Mouse (Mus musculus) urinary bladder, postnatal 36 days (tissue): ENCODE measurements around the gene Ccl2.

Experiments used
- DNase-seq, 2 experiments: peaks; one replicate each; pipeline ENCODE4 v3.0.0; 2022; ENCODE audit warnings: low spot score in 2 of 2, mixed read lengths in 1 of 2

Gene Ccl2

DNA sequence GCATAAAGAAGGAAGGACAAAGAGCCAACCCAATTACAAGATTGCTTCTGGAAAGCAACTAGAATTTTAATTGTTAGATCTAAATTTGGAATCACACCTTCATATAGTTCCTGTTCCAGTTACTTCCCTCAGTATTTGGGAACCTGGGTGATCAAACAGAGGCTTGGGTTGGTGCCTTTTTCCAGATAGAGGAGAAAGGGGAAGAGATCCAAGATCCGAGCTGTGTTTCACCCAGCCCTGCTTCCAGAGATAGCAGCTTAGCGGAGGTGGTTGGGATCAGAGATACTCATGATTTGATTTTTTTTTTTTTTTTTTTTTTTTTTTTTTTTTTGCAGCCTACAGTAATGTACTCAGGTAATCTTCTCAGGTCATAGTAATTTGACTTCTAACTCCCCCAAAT is 486 bp downstream of the Ccl2 start:
- no peak for DNase-seq

DNA sequence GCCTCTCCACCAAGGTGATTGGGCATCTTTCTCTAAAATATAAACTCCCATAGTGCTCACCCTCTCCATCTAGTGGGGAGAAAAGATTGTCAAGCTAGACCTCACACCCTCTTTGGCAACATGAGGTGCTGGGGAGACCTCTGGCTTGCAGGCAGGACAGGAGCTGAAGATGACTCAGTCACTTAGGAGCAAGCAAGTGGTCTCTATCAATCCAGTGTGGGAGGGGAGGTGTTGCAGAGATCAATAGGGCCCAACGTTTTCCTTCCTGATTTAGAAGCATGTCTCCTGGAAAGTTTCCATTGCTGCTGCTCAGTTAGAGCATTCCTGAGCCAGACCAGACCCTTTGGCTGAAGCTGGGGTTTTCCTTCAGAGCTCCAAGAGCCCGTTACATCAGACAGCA is 3.2 kb downstream of the Ccl2 start, which contains the start of gene Gm17268:
Gm17268 (minus strand) TSS at position 28 of the 400 bp plus-strand sequence.
- no peak for DNase-seq

DNA sequence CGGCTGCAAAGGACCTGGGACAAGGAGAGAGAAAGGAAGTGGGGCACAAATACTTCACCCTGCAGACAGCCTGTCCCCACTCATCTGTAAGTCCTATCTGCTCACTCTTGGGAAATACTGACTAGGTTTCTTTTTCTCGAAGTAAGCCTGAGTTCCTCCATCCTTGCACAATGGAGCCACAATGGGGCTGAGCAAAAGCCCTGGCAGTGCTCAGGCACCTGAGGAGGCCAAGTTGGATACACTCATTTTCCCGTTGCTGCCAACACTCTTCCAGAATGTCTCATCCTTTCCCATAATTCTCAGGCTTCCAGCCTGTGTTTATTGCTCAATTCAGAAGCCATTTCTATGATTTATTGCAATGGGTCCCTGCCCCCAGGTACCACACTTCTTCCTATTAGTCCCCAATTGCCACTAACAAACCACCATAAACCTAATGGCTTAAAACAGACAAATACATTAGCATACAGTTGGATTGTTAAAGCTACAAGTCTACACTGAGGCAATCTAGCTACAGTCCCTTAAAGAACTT is 3.8 kb downstream of the Ccl2 start:
- peak in 1 of 2 experiments; percentile 36 for DNase-seq

DNA sequence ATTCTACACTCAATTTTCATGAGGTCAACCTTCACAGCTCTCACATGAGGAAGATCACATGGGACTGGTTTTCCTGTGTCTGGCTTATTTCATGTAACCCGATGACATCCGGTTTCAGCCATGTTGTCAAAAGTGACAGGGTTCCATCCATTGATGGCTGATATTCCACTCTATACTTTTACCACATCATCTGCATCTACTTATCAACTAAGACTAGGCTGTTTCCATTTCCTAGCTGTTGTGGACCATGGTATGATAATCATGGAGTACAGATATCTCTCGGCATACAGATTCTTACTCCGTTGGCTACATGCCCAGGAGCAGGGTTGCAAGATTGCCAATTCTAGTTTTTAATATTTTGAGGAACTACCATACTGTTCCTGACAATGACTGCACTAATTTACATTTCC is 6.3 kb downstream of the Ccl2 start:
- no peak for DNase-seq

DNA sequence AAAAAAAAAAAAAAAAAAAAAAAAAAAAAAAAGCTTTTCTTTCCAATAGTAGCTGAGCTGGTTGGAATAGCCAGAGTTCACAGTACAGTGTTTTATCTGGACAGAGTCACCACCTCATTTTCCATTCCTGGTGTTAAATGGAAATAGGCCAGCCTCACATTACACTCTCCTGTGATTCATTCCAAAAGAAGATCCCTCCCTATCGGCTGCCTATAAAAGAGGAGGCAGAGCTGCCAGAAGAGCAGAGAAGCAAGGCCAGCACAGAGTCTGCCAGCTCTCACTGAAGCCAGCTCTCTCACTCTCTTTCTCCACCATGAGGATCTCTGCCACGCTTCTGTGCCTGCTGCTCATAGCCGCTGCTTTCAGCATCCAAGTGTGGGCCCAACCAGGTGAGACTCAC is 10.1 kb downstream of the Ccl2 start, which contains the start of gene Ccl7:
Ccl7 (plus strand) TSS at position 242 of the 400 bp plus-strand sequence.
- peak; percentile 15 to 57 for DNase-seq

DNA sequence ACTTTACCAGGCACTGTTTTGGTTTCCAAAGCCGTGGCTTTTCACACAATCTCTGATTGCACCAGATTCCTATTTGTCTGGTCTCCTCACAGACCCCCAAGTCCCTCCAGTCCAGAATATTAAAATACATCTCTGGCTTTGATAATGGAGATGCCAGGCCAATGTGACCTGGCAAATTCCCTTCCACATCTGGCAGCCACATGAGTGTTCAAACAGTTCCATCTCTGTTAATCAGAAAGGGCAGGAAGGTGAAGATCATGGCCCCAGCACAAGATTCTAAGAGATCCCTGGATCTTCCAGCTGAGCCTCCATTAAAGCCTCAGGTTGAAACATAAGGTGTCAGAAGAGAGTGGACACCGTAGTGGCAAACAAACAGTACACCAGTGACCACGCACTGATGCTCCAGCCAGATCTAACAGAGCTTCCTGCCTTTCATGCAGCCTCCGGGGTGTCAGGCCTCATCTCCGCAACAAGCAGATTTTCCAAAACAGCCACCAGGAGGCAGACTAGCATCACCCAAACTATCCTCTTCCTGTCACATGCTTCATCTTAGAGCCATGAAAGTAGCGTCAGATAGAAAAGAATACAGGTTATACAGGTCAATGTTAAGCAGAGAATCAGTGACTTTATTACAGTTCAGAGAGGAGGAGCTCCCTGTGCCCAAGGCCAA is 12.5 kb downstream of the Ccl2 start:
- peak; percentile 30 to 56 for DNase-seq

DNA sequence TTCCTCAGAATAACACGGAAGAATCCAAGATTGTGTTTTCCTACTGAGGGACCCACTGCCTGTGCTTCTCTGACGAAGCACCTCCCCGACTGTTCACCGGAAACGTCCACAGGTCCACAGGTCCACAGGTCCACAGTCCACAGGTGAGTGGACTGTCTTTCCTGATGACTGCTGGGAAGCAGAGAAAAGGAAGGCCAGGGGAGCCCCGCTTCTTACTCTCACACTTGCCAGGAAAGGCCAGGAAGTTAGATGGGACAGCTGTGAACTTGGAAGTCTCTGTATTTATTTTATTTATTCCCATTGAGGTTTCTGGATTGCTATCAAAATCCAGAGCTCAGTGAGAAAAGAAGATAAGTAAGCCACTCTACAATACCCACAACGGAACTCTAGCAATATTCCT is 18.5 kb downstream of the Ccl2 start:
- DNase-seq, result no peak

DNA sequence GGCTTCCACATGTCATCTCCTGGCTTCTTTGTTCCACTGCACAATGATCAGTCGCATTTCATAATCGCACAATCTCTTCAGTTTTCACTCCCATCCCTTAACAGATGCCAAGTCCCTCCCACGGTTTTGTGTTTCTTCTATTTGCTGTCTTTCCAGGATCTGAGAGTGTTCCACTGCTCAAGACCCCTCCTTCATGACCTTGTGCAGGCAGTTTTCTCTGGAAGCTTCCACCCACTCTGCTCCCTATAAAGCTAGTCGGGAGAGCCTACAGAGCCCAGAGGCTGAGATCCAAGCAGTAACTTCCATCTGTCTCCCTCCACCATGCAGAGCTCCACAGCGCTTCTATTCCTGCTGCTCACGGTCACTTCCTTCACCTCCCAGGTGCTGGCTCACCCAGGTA is 22.3 kb downstream of the Ccl2 start, which contains the start of gene Ccl11:
Ccl11 (plus strand) TSS at position 178 of the 400 bp plus-strand sequence.
- no peak for DNase-seq

DNA sequence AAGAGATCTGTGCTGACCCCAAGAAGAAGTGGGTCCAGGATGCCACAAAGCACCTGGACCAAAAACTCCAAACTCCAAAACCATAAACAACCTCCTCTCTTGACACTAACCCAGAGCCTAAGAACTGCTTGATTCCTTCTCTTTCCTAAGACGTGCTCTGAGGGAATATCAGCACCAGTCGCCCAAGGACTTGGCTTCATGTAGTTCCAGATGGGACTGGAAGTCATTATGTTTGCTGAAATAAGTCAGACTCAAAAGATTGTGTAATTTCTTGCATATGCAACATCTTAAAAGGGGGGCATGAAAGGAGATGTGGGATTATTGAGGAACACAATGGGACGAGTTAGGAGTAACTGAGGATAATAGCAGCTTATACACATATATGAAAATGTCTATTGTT is 26.9 kb downstream of the Ccl2 start:
- no peak for DNase-seq

DNA sequence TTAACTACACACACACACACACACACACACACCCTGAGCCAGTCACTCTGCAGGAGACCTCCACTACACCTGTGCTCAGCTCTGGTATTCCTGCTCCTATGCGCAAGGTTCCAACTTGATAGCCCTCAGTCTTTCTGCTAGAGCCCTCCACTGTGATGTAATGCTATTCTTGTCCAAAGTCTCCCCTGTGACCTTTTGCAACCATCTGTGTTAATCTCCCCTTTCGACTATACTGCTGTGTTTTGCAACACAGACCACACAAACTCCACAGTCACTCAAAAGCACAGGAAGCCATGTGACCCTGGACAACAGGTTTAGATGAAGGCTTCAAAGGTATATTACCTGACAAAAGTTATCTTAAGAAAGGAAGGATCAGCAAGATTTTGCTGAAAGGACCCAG is 28.1 kb downstream of the Ccl2 start:
- no peak for DNase-seq

DNA sequence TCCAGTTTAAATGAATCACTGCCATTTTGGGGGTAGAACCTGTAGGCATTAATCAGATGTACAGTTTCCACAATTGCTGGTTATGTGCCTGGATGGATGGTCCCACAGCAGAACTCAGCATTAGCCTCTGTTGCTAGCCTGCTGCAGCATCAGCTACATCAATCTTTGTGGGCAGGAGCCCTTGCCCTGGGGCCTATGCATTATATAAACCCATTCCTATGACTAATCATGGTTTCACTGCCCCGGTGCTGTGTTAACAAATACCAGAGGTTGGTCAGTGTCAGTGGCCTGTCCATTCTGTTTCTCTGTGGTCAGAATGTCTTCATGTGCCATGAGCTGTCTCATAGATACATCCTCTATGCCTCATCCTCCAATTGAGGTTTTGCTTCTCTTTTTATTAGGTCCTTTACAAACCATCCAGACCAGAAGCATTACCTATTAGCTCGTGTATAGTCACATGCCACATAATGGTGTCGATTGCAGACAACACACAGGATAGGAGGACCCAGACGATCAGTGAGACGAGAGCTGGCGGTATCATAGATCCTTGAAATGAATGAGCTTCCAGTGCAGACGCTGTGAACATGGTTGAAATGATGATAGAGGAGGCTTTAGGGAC is 31.7 kb downstream of the Ccl2 start:
- no peak for DNase-seq

DNA sequence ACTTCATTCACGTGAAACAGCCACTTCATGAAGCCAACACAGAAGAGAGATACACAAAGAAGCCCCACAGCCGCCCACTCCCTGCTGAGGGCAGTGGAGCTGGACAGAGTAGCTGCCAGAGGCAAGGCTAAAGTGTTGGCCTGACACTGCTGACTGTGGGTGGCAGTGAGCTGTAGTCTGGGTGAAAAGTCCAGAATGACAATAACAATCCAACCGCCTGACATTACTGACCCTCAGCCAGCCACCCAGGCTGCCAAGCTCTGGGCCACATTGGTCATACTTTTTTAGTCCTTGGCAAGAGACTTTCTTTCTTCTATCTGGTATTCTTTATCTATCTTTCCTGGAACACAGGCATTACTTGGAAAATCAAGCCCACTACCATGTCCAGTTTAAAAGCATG is 35.7 kb downstream of the Ccl2 start:
- no peak for DNase-seq

DNA sequence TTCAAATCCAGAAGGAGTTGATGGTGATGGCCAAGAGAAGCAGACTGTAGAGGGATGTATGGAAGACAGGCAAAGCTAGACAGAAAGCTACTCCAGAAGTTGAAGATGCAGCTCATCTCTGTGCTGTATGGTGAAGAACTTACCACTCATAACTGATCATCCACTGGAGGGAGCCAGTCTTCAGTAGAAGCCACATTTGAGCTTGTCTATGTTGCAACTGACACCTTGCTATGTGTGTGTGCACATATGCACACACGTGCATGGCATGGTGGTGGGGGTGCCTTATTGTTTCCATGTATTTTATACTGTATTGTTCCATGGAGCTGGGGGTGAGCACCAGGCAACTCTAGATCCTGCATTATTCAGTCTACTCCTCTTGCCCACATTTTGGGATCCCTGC is 37.0 kb downstream of the Ccl2 start:
- DNase-seq, result no peak

DNA sequence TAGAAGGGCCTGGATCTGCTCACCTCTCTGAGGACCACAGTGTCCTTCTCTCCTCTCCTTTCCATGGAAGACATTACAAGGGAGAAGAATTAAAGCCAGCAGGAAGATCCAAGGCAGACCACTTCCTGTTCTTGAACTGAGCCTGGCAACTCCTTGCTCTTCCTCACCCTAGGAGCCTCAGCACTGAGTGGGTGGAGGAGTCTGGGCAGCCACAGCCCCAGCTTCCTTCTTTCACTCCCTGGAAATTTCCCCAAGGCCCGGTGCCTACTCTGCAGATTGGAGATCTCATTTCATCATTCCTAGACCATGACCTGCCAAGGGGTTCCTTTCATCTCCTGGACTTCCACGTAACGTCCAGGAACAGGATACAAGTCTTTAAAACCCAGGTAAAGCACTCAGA is 37.6 kb downstream of the Ccl2 start:
- DNase-seq, result no peak

DNA sequence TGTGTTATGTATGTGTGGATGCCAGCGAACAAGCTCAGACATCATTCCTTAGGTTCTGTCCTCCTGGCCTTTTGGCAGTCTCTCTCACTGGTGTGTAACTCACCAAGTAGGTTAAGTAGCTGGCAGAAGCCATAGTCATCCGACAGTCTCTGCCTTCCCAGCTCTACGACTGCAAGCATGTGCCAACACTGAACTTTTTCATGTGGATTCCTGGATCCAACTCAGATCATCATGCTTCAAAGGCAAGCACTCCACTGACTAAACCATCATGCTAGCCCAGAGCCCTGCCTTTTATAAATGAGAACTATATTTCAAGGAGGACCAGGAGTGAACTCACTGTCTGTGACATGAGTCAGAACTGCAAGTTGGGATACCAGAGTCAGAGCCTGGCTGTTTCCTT is 38.3 kb downstream of the Ccl2 start:
- DNase-seq, result no peak

DNA sequence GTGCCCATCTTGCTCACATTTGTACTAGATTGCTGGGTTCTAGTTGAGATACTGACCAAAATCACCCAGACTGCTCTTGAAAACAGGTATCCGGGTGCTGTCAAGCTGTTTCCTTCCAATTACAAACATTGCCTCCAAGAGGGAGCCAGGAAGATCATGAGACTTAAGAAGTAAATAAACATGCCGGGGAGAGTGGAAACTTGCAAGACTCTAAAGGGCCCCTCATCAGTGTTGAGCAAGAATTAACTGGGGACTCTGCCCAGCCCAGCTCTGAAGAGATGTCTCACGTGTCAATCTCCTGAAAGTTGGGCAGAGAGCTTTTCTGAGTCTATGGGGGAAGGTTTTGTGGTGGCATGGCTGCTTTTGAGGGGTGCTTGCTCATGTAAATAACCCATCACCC is 41.7 kb downstream of the Ccl2 start:
- DNase-seq, result no peak

DNA sequence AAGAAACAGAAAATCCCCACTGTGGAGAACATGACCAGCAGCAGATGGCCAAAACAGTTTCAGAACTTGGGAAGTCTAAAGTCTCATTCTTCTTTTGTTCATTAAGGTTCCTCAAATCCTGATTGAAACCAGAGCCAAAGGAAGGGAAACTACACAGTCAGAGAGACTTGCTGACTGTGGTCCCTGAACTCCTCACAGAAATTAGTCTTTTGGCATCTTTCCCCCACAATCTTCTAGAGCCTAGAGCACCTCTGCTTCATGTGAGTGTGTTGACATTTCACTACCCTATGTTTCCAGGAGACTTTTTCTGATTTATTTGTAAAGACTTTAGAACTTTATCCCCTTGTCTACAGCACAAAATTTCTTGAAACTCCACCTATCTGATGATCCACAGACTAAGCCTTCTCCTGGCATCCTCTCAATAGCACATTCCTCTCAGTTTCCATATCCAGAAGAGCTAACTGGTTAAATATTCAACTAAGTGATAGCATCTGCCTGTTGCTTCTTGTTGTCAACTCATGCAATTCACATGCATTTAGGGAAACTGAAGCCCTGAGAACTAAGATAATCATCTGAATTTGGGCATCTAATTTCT is 42.9 kb downstream of the Ccl2 start:
- DNase-seq, result no peak

DNA sequence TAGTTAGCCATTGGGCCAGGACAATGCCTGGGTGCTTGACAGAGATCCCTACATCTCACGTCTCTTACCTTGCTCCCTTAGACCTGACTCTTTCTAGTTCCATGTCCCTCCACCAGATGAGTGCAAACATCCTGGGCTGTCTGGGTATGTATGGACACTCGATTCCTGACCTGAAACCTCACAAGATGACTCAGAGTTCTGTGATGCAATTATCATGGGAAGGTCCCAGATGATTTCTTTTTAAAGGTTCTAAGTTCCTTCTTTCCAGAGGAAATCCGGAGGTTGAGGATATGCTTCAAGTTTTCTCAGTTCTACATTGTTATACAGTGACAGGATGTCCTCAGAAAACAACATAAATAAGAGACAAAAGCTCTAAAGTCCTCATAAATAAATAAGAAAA is 45.5 kb downstream of the Ccl2 start:
- no peak for DNase-seq

DNA sequence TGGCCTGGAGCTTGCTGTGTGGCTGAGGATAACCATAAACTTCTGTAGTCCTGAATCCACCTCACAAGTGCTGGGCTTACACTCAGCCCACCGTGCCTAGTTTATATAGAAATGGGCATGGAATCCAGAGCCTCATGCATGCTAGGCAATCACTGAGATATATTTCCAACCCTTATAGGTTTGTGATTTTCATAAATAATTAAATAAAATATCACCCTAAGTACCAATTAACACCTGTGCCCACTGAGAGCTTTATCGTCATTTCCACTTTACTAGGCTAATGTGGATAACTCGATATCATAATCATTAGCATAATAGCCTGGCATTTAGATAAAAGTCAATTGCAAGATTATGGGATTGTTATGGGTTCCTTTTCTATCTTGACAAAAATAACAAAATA is 49.0 kb downstream of the Ccl2 start:
- no peak for DNase-seq
